Mouse (Mus musculus): ENCODE measurements around the gene Cbfa2t2. TPM values are rescaled to one million over a fixed set of nuclear protein-coding genes. Genes with fewer than 3 reads are reported as not detected.
"Not testable (repeated sequence)": the region's sequence is repeated elsewhere in the genome, so short reads cannot be mapped to it uniquely, and the experiment has no call there.

The Cbfa2t2 gene
- polyA plus RNA-seq, 1 experiment from 2014 or later: 6.0 TPM

GRCm38 (mm10) chr2:154475062-154475349, 38.7 kb downstream of the Cbfa2t2 start:
- H3K4me2 ChIP-seq (ENCODE audit: low read depth, low read length): no peak overlapping the region
- H3K27me3 ChIP-seq (ENCODE audit: insufficient read depth, low read length): no peaks in the 10 kb centered on the region
- no peak overlapping the region for H3K4me3 ChIP-seq (ENCODE audit: low read depth, low read length)
- no peak for DNase-seq
- TF ChIP-seq CTCF (IDR thresholded peaks at IDR 0.05; ENCODE audit: low read depth) (no peak), EP300 (IDR thresholded peaks at IDR 0.05; ENCODE audit: low read depth) (no peak)
- no peaks in the 10 kb centered on the region for H3K36me3 ChIP-seq (replicated peaks; ENCODE audit: insufficient read depth, low read length)
- WGBS (ENCODE audit: insufficient replicate concordance): 47% methylated on average over 1 of the region's 1 CpGs
- ATAC-seq: no peak
- H3K9ac ChIP-seq (replicated peaks): no peak overlapping the region
- H3K4me1 ChIP-seq (ENCODE audit: insufficient read depth): no peaks in the 10 kb centered on the region
- no peaks in the 10 kb centered on the region for H3K9me3 ChIP-seq (ENCODE audit: low read length)
- H3K27ac ChIP-seq (ENCODE audit: low read depth): no peak overlapping the region

- Histone ChIP-seq H3K9ac (replicated peaks) (no peak overlapping the region), H3K27ac (ENCODE audit: low read depth) (no peak overlapping the region), H3K36me3 (replicated peaks; ENCODE audit: insufficient read depth, low read length) (no peaks in the 10 kb centered on the region), H3K4me2 (ENCODE audit: low read depth, low read length) (no peak overlapping the region), H3K4me3 (ENCODE audit: low read depth, low read length) (no peak overlapping the region), H3K9me3 (ENCODE audit: low read length) (no peaks in the 10 kb centered on the region), H3K4me1 (ENCODE audit: insufficient read depth) (no peaks in the 10 kb centered on the region), H3K27me3 (ENCODE audit: insufficient read depth, low read length) (no peaks in the 10 kb centered on the region)
- 91% methylated on average over 7 of the region's 7 CpGs for WGBS (ENCODE audit: insufficient replicate concordance)
- DNase-seq (no peak), ATAC-seq (no peak)
- TF ChIP-seq CTCF (IDR thresholded peaks at IDR 0.05; ENCODE audit: low read depth) (no peak), EP300 (IDR thresholded peaks at IDR 0.05; ENCODE audit: low read depth) (no peak)
These were observed 39.6 kb downstream of the Cbfa2t2 start for GRCm38 (mm10) chr2:154475861-154476260.

GRCm38 (mm10) chr2:154477028-154477427, 40.7 kb downstream of the Cbfa2t2 start:
- Histone ChIP-seq H3K27ac (ENCODE audit: low read depth) (no peak overlapping the region), H3K9me3 (ENCODE audit: low read length) (no peaks in the 10 kb centered on the region), H3K4me1 (ENCODE audit: insufficient read depth) (no peaks in the 10 kb centered on the region), H3K36me3 (replicated peaks; ENCODE audit: insufficient read depth, low read length) (no peaks in the 10 kb centered on the region), H3K27me3 (ENCODE audit: insufficient read depth, low read length) (no peaks in the 10 kb centered on the region), H3K4me3 (ENCODE audit: low read depth, low read length) (no peak overlapping the region), H3K9ac (replicated peaks) (no peak overlapping the region), H3K4me2 (ENCODE audit: low read depth, low read length) (no peak overlapping the region)
- DNase-seq: no peak
- no peak for ATAC-seq
- 71% methylated on average over 3 of the region's 3 CpGs for WGBS (ENCODE audit: insufficient replicate concordance)
- TF ChIP-seq CTCF (IDR thresholded peaks at IDR 0.05; ENCODE audit: low read depth) (no peak), EP300 (IDR thresholded peaks at IDR 0.05; ENCODE audit: low read depth) (no peak)

- no peak overlapping the region for H3K4me2 ChIP-seq (ENCODE audit: low read depth, low read length)
- TF ChIP-seq EP300 (IDR thresholded peaks at IDR 0.05; ENCODE audit: low read depth) (no peak), CTCF (IDR thresholded peaks at IDR 0.05; ENCODE audit: low read depth) (no peak)
- DNase-seq: no peak
- H3K9ac ChIP-seq (replicated peaks): no peak overlapping the region
- no peaks in the 10 kb centered on the region for H3K9me3 ChIP-seq (ENCODE audit: low read length)
- H3K27me3 ChIP-seq (ENCODE audit: insufficient read depth, low read length): no peaks in the 10 kb centered on the region
- ATAC-seq: no peak
- no peak overlapping the region for H3K4me3 ChIP-seq (ENCODE audit: low read depth, low read length)
- H3K4me1 ChIP-seq (ENCODE audit: insufficient read depth): no peaks in the 10 kb centered on the region
- no peaks in the 10 kb centered on the region for H3K36me3 ChIP-seq (replicated peaks; ENCODE audit: insufficient read depth, low read length)
- H3K27ac ChIP-seq (ENCODE audit: low read depth): no peak overlapping the region
These were observed 55.5 kb downstream of the Cbfa2t2 start for GRCm38 (mm10) chr2:154491788-154492187.

GRCm38 (mm10) chr2:154493559-154493958, 57.3 kb downstream of the Cbfa2t2 start:
- TF ChIP-seq CTCF (IDR thresholded peaks at IDR 0.05; ENCODE audit: low read depth): peak; percentile 41
- not testable (repeated sequence) for H3K36me3 ChIP-seq (replicated peaks; ENCODE audit: insufficient read depth, low read length); H3K4me1 ChIP-seq (ENCODE audit: insufficient read depth); DNase-seq; ATAC-seq; H3K4me2 ChIP-seq (ENCODE audit: low read depth, low read length); H3K27me3 ChIP-seq (ENCODE audit: insufficient read depth, low read length); H3K4me3 ChIP-seq (ENCODE audit: low read depth, low read length); H3K9me3 ChIP-seq (ENCODE audit: low read length); H3K9ac ChIP-seq (replicated peaks); H3K27ac ChIP-seq (ENCODE audit: low read depth)
- 53% methylated on average over 2 of the region's 2 CpGs for WGBS (ENCODE audit: insufficient replicate concordance)

- Histone ChIP-seq H3K9me3 (ENCODE audit: low read length) (no peaks in the 10 kb centered on the region), H3K4me2 (ENCODE audit: low read depth, low read length) (no peak overlapping the region), H3K36me3 (replicated peaks; ENCODE audit: insufficient read depth, low read length) (no peaks in the 10 kb centered on the region), H3K4me1 (ENCODE audit: insufficient read depth) (no peaks in the 10 kb centered on the region), H3K9ac (replicated peaks) (no peak overlapping the region), H3K27ac (ENCODE audit: low read depth) (no peak overlapping the region), H3K4me3 (ENCODE audit: low read depth, low read length) (no peak overlapping the region), H3K27me3 (ENCODE audit: insufficient read depth, low read length) (no peaks in the 10 kb centered on the region)
- WGBS (ENCODE audit: insufficient replicate concordance): 77% methylated on average over 4 of the region's 4 CpGs
- ATAC-seq: no peak
- TF ChIP-seq CTCF (IDR thresholded peaks at IDR 0.05; ENCODE audit: low read depth): no peak
- TF ChIP-seq EP300 (IDR thresholded peaks at IDR 0.05; ENCODE audit: low read depth): no peak
- no peak for DNase-seq
These were observed 58.7 kb downstream of the Cbfa2t2 start for GRCm38 (mm10) chr2:154495021-154495420.

GRCm38 (mm10) chr2:154498571-154498970, 62.3 kb downstream of the Cbfa2t2 start:
- Histone ChIP-seq H3K36me3 (replicated peaks; ENCODE audit: insufficient read depth, low read length) (peaks cover 4% of the 10 kb centered on the region; the same call in 1 of the 2 replicates), H3K4me1 (ENCODE audit: insufficient read depth) (no peaks in the 10 kb centered on the region), H3K4me2 (ENCODE audit: low read depth, low read length) (no peak overlapping the region), H3K27me3 (ENCODE audit: insufficient read depth, low read length) (no peaks in the 10 kb centered on the region), H3K4me3 (ENCODE audit: low read depth, low read length) (no peak overlapping the region), H3K27ac (ENCODE audit: low read depth) (no peak overlapping the region), H3K9ac (replicated peaks) (no peak overlapping the region), H3K9me3 (ENCODE audit: low read length) (no peaks in the 10 kb centered on the region)
- 57% methylated on average over 5 of the region's 5 CpGs for WGBS (ENCODE audit: insufficient replicate concordance)
- no peak for TF ChIP-seq CTCF (IDR thresholded peaks at IDR 0.05; ENCODE audit: low read depth)
- TF ChIP-seq EP300 (IDR thresholded peaks at IDR 0.05; ENCODE audit: low read depth): no peak
- no peak for DNase-seq
- no peak for ATAC-seq

Data from liver, postnatal 0 days (tissue).